Mouse (Mus musculus) midbrain, embryonic 16.5 days (tissue): ENCODE results near the gene Phyh. TPM values are rescaled to one million over a fixed set of nuclear protein-coding genes. Genes with fewer than 3 reads are reported as not detected.

ENCODE experiments used
- ATAC-seq: fragments of 200-750 bp; cut with Nextera tagmentation; 2 replicates; pipeline ENCODE4 v1.8.0; 2017; ENCODE audit warnings: moderate TSS enrichment
- H3K27ac ChIP-seq: fragments of 300-500 bp; sonication (generic); 2 replicates; pipeline ENCODE4 v1.5.1; 2014; ENCODE audit warnings: mild to moderate bottlenecking, low read length, mixed read lengths
- H3K27me3 ChIP-seq: fragments of 300-500 bp; sonication (generic); 2 replicates; pipeline ENCODE4 v1.6.1; 2014; ENCODE audit warnings: low read depth, low read length, mixed read lengths; ENCODE audit not compliant: control insufficient read depth, insufficient read depth
- H3K36me3 ChIP-seq: fragments of 300-500 bp; sonication (generic); 2 replicates; pipeline ENCODE4 v1.6.1; 2014; ENCODE audit warnings: mild to moderate bottlenecking, low read length, moderate library complexity, mixed read lengths; ENCODE audit not compliant: control insufficient read depth, insufficient read depth
- H3K4me1 ChIP-seq: fragments of 300-500 bp; sonication (generic); 2 replicates; pipeline ENCODE4 v1.6.1; 2014; ENCODE audit warnings: mild to moderate bottlenecking, low read length, mixed read lengths; ENCODE audit not compliant: control insufficient read depth, insufficient read depth
- H3K4me2 ChIP-seq: fragments of 300-500 bp; sonication (generic); 2 replicates; pipeline ENCODE4 v1.6.1; 2014; ENCODE audit warnings: mild to moderate bottlenecking, low read length, mixed read lengths
- H3K4me3 ChIP-seq: fragments of 300-500 bp; sonication (generic); 2 replicates; pipeline ENCODE4 v1.5.1; 2014; ENCODE audit warnings: low read depth, mild to moderate bottlenecking, low read length, moderate library complexity, mixed read lengths
- H3K9ac ChIP-seq: fragments of 300-500 bp; sonication (generic); 2 replicates; pipeline ENCODE4 v1.6.1; 2014; ENCODE audit warnings: low read depth, low read length, mixed read lengths
- H3K9me3 ChIP-seq: fragments of 300-500 bp; sonication (generic); replicated peaks from 2 replicates; pipeline ENCODE4 v1.6.1; 2014; ENCODE audit warnings: mild to moderate bottlenecking, low read length, mixed read lengths; ENCODE audit not compliant: control insufficient read depth, poor library complexity, severe bottlenecking
- WGBS: fragments of 180-500 bp; shearing (Covaris S2); extraction: QIAGEN DNeasy Blood & Tissue Kit; methylation state at CpG from one replicate; pipeline ENCODE4 v1.1.7; 2014; 5-methylcytosine and 5-hydroxymethylcytosine counted together
- polyA plus RNA-seq: library from polyadenylated mRNA; unstranded; fragments of >200 nt; fragmentation: Nextera tagmentation; extraction: Ambion mirVana; gene quantifications from 2 replicates; pipeline ENCODE4 v1.2.1, GENCODE M21; 2015

Gene Phyh
- 83.4 and 99.9 TPM in 2 replicates for polyA plus RNA-seq

DNA sequence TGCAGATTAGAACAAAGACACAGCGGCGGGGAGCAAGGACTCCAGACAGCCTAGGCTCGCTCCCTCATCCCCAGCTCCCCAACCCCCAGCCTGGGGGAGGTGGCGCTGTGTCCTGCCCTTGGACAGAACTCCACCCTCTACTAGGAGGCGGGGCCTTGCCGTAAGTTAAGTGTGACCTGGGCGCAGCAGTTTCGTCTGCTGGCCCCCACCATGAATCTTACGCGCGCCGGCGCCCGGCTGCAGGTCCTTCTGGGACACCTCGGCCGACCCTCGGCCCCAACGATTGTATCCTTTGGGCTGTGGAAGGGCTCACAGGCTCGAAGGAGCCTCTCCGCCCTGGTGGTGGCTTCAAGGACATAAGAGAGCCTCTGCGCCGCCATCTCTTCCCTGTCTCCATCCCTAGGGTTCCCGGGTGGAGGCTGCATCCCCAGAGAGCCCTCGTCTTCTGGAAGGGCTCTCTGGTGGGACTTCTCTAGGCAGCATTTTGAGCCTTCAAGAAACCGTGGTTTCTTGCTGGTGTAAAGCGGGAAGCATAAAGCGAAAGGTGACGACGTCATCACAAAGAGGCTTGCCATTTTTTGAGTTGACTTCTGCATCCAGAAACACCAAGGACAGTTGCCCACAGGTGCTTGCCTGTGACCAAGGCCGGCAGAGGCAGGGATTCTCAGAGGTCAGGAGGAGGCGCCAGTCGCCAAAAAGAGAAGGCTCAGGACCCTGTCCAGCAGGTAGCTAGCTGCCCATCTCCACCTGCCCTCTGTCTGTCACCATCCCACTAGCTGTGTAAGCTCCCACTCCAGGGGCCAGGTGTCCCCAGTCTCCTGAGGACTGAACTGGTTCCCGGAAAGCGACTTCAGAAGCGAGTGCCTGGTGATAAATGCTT, at the start of gene Phyh:
TSS of gene Phyh (plus strand) at position 160 of the 880 bp plus-strand sequence.
- peaks cover 2% of the 10 kb centered on the region; the same call in 1 of the 2 replicates for H3K4me1 ChIP-seq
- no peaks in the 10 kb centered on the region for H3K27me3 ChIP-seq
- WGBS = 8% methylated on average over 35 of the region's 35 CpGs
- peak within 1 kb of the TSS; percentile 78 for H3K4me2 ChIP-seq
- peak within 1 kb of the TSS; percentile 57 for H3K4me3 ChIP-seq
- no peaks in the 10 kb centered on the region for H3K36me3 ChIP-seq
- peak; percentile 92 for ATAC-seq
- peak within 1 kb of the TSS; percentile 82 for H3K27ac ChIP-seq
- H3K9me3 ChIP-seq = no peaks in the 10 kb centered on the region
- peak within 1 kb of the TSS; percentile 87 for H3K9ac ChIP-seq

- no peak overlapping the region for H3K4me3 ChIP-seq
- 77% methylated on average over 9 of the region's 9 CpGs for WGBS
- H3K27me3 ChIP-seq = no peaks in the 10 kb centered on the region
- H3K4me1 ChIP-seq = no peaks in the 10 kb centered on the region
- H3K4me2 ChIP-seq = no peak overlapping the region
- no peak for ATAC-seq
- H3K9me3 ChIP-seq = no peaks in the 10 kb centered on the region
- no peak overlapping the region for H3K9ac ChIP-seq
- no peaks in the 10 kb centered on the region for H3K36me3 ChIP-seq
- no peak overlapping the region for H3K27ac ChIP-seq
These were observed 46.1 kb upstream of the Phyh start for GRCm38 (mm10) chr2:4872740-4873139.

DNA sequence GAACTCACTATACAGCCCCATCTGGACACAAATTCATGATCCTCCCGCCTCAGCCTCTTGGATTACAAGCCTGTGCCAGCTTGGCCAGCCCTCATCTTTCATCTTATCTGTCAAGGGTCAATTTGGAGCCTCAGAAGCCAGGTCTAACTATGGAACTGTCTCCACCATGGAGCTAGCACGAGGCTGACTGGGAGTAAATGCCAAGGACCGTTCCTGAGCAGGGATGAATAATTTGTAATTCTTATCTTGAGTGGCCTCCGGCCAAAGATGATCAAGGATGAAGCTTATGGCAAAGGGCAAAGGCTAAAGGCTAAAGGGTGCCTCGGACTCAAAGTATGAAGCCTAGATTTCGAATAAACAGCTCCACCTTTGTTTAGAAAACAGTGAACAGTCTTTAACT, 45.5 kb upstream of the Phyh start:
- 81% methylated on average over 6 of the region's 6 CpGs for WGBS
- no peak overlapping the region for H3K4me3 ChIP-seq
- ATAC-seq = no peak

GRCm38 (mm10) chr2:4875090-4875489, 43.7 kb upstream of the Phyh start:
- Histone ChIP-seq H3K4me3 (no peak overlapping the region), H3K27ac (no peak overlapping the region), H3K36me3 (no peaks in the 10 kb centered on the region), H3K27me3 (no peaks in the 10 kb centered on the region), H3K4me2 (no peak overlapping the region), H3K9ac (no peak overlapping the region), H3K4me1 (no peaks in the 10 kb centered on the region), H3K9me3 (no peaks in the 10 kb centered on the region)
- 74% methylated on average over 1 of the region's 1 CpGs for WGBS
- ATAC-seq = no peak

More for the DNA sequence above, 45.5 kb upstream of the Phyh start:
- Histone ChIP-seq H3K9ac (no peak overlapping the region), H3K4me2 (no peak overlapping the region), H3K27me3 (no peaks in the 10 kb centered on the region), H3K4me1 (no peaks in the 10 kb centered on the region), H3K9me3 (no peaks in the 10 kb centered on the region), H3K36me3 (no peaks in the 10 kb centered on the region), H3K27ac (no peak overlapping the region)

- Histone ChIP-seq H3K9me3 (no peaks in the 10 kb centered on the region), H3K4me2 (no peak overlapping the region), H3K36me3 (no peaks in the 10 kb centered on the region), H3K4me1 (peaks cover 7% of the 10 kb centered on the region; the same call in 1 of the 2 replicates), H3K4me3 (no peak overlapping the region), H3K27ac (no peak overlapping the region), H3K9ac (no peak overlapping the region), H3K27me3 (no peaks in the 10 kb centered on the region)
- WGBS = 73% methylated on average over 3 of the region's 3 CpGs
- ATAC-seq = no peak
These were observed 42.7 kb upstream of the Phyh start for GRCm38 (mm10) chr2:4876131-4876530.

GRCm38 (mm10) chr2:4880737-4881349, 38.0 kb upstream of the Phyh start:
- Histone ChIP-seq H3K4me1 (peaks cover 18% of the 10 kb centered on the region), H3K27me3 (no peaks in the 10 kb centered on the region), H3K4me3 (peak overlapping the region; percentile 61), H3K4me2 (peak overlapping the region; percentile 85), H3K9ac (peak overlapping the region; percentile 99), H3K36me3 (0 out of 2 replicates have a peak, but pooled peaks cover under 1% of the 10 kb centered on the region), H3K27ac (peak overlapping the region; percentile 100), H3K9me3 (no peaks in the 10 kb centered on the region)
- ATAC-seq = peak; percentile 52
- WGBS = 3% methylated on average over 20 of the region's 20 CpGs

DNA sequence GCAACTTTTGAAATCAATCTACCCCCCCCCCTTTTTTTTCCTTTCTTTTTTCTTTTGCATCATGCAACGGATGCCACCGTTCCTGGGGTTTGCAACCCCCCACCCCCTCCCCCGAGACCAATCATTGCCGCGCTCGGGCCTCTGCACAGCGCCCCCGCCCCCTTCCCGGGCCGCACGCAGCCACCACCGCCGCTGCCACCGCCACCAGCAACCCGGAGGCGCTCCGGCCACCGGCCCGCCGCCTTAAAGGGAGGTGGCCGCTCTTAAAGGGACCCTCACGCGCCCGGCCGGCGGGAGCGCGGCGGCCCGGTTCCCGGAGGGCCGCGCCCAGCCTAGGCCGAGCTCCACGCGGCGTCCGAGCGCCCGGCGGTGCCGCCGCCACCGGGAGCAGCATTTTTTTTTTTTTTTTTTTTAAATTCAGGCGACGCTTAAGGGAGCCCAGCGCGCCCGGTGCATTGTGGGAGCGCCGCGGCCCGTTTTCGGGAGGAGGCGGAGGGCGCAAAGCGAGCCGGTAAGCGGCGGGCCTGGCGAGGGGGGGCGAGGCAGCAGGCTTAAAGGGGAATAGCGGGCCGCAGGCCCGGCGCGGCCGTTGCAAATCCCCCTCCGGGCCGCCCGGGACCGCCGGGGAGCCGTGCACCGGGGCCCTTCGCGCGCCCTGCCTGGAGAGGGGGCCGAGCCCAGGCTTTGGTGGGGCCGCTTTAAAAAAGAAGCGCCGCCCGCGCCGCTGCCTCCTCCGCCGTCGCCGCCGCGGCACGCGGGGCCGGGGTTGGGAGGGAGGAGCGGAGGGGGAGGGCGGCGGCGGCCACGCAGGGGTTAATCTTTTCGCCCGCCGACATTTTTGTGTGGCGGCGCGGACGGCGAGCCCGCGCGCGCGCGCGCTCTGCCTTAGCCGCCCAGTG, 37.2 kb upstream of the Phyh start, which contains the start of gene Sephs1:
TSS of gene Sephs1 (plus strand) at position 215 of the 899 bp plus-strand sequence.
- Histone ChIP-seq H3K27ac (peak within 1 kb of the TSS; percentile 100), H3K4me1 (peaks cover 18% of the 10 kb centered on the region), H3K4me3 (peak within 1 kb of the TSS; percentile 61), H3K36me3 (0 out of 2 replicates have a peak, but pooled peaks cover 4% of the 10 kb centered on the region), H3K9ac (peak within 1 kb of the TSS; percentile 99), H3K27me3 (no peaks in the 10 kb centered on the region), H3K9me3 (no peaks in the 10 kb centered on the region), H3K4me2 (peak within 1 kb of the TSS; percentile 85)
- ATAC-seq = peak; percentile 81
- under 1% methylated on average over 71 of the region's 115 CpGs for WGBS

- peak overlapping the region; percentile 75 for H3K4me2 ChIP-seq
- peaks cover 18% of the 10 kb centered on the region for H3K4me1 ChIP-seq
- no peaks in the 10 kb centered on the region for H3K9me3 ChIP-seq
- peak overlapping the region; percentile 61 for H3K4me3 ChIP-seq
- H3K27ac ChIP-seq = peak overlapping the region; percentile 100
- ATAC-seq = peak; percentile 73
- H3K9ac ChIP-seq = peak overlapping the region; percentile 99
- 1% methylated on average over 60 of the region's 63 CpGs for WGBS
- peaks cover 8% of the 10 kb centered on the region for H3K36me3 ChIP-seq
- H3K27me3 ChIP-seq = no peaks in the 10 kb centered on the region
These were observed 36.5 kb upstream of the Phyh start for GRCm38 (mm10) chr2:4882249-4882791.
